Mouse (Mus musculus): ENCODE measurements at regions not wholly inside any gene's neighbourhood (a gene's known extent, or its start where the extent isn't known, plus 50 kb on each side); places are given as distances from the start of the nearest gene placed in this dataset.
A peak's percentile ranks its signal among the peaks of the same experiment; 100 is the strongest.

DNA sequence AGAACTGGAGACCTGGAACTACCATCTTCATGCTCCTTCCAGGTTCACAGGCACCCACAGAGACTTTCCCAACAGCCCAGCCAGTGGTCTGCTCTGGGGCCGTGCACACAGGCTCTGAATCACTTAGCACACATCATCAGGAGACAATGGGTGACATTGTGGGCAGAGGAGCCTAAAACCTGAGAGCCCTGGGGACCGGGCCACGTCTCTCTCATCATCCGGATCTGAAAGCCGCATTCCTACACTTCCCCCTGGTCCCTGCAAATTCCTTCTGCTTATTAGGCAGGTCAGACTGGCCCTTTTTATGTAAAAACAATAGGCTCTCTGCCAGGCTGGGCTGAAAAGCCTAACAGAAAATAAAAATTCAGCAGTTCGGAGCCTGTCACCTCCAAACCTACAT, 119.6 kb upstream of the Tbx3 start:
- no peaks in the 10 kb centered on the region for H3K4me1 ChIP-seq (ENCODE audit: control insufficient read depth, insufficient read depth, low read length)
- WGBS = 48% methylated on average over 6 of the region's 6 CpGs

DNA sequence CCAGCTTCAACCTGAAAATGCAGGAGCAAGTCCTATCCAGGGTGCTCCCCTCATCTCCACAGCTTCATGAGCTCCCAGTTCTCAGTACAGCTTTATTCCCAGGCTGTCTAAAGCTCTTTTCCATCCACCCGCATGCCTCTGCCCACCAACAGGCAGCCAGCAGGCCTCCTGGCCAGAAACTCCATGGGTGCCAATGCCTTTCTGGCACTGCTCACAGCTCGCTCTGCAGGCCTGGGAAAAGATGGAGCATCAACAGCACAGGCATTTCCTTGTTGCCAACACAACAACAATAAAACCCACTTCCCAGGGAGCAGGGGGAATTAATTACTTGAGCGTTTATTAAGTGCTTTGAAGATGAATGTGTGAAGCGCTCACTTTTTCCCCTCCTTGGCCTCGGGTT, 117.0 kb upstream of the Tbx3 start:
- Histone ChIP-seq H3K9ac (ENCODE audit: low read depth, low read length) (no peak overlapping the region), H3K4me3 (ENCODE audit: low read length) (no peak overlapping the region), H3K27ac (ENCODE audit: low read depth, low read length) (no peak overlapping the region), H3K9me3 (ENCODE audit: control insufficient read depth, low read length) (peaks cover 5% of the 10 kb centered on the region; the same call in 1 of the 2 replicates), H3K4me1 (ENCODE audit: control insufficient read depth, insufficient read depth, low read length) (no peaks in the 10 kb centered on the region), H3K27me3 (ENCODE audit: control insufficient read depth, insufficient read depth, low read length) (no peaks in the 10 kb centered on the region; the same call in 1 of the 2 replicates), H3K36me3 (ENCODE audit: control insufficient read depth, insufficient read depth, low read length) (no peaks in the 10 kb centered on the region), H3K4me2 (replicated peaks; ENCODE audit: low read depth, low read length) (no peak overlapping the region)
- no peak for ATAC-seq (ENCODE audit: low FRiP score, low TSS enrichment)
- 50% methylated on average over 5 of the region's 5 CpGs for WGBS

More for the DNA sequence above, 119.6 kb upstream of the Tbx3 start:
- no peak overlapping the region for H3K4me2 ChIP-seq (replicated peaks; ENCODE audit: low read depth, low read length)
- H3K9ac ChIP-seq (ENCODE audit: low read depth, low read length) = no peak overlapping the region
- H3K4me3 ChIP-seq (ENCODE audit: low read length) = no peak overlapping the region
- H3K27me3 ChIP-seq (ENCODE audit: control insufficient read depth, insufficient read depth, low read length) = no peaks in the 10 kb centered on the region
- no peak overlapping the region for H3K27ac ChIP-seq (ENCODE audit: low read depth, low read length)
- peaks cover 5% of the 10 kb centered on the region; the same call in 1 of the 2 replicates for H3K9me3 ChIP-seq (ENCODE audit: control insufficient read depth, low read length)
- no peak for ATAC-seq (ENCODE audit: low FRiP score, low TSS enrichment)
- no peaks in the 10 kb centered on the region for H3K36me3 ChIP-seq (ENCODE audit: control insufficient read depth, insufficient read depth, low read length)

DNA sequence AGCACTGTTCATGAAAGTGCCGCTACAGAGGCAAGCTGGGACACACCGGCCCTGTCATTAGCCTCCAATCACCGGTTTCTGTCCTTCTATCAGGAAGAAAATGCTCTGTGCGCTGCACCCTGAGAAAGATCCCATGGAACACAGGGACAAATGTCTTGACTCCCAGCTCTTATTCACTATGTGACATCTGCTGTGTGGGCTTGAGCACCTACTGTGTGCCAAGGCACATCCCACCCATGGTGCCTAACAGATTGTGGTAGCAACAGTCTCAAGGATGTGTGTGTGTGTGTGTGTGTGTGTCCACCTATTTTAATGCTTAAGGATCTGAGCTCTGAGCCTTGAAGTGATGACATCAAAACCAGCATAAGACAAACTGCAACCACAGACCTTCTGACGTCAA, 113.4 kb upstream of the Tbx3 start:
- H3K4me2 ChIP-seq (replicated peaks; ENCODE audit: low read depth, low read length) = no peak overlapping the region
- no peak overlapping the region for H3K4me3 ChIP-seq (ENCODE audit: low read length)
- ATAC-seq (ENCODE audit: low FRiP score, low TSS enrichment) = no peak
- peaks cover 8% of the 10 kb centered on the region; the same call in 1 of the 2 replicates for H3K9me3 ChIP-seq (ENCODE audit: control insufficient read depth, low read length)
- H3K36me3 ChIP-seq (ENCODE audit: control insufficient read depth, insufficient read depth, low read length) = no peaks in the 10 kb centered on the region
- H3K27me3 ChIP-seq (ENCODE audit: control insufficient read depth, insufficient read depth, low read length) = peaks cover 7% of the 10 kb centered on the region; the same call in 1 of the 2 replicates
- H3K27ac ChIP-seq (ENCODE audit: low read depth, low read length) = no peak overlapping the region
- H3K4me1 ChIP-seq (ENCODE audit: control insufficient read depth, insufficient read depth, low read length) = no peaks in the 10 kb centered on the region
- H3K9ac ChIP-seq (ENCODE audit: low read depth, low read length) = no peak overlapping the region
- 39% methylated on average over 5 of the region's 5 CpGs for WGBS

DNA sequence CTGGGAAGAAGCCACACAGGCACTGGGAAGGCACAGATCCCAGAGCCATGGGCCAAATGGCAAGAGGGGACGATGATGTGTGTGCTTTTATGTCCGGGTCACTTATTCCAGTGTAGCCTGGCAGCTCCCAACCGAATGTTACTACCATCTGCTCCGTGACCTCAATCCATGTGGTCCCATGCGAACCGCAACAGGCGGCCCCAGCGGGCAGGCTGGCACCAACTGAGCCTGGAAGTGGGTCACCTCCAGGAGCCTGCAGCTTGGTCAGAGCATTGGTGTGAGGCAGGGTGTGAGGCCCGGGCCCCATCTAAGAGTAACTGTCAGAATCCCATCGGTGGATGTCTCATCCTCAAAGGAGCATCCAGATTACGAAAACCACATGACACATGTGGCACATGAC, 110.8 kb upstream of the Tbx3 start:
- Histone ChIP-seq H3K27me3 (ENCODE audit: control insufficient read depth, insufficient read depth, low read length) (peaks cover 11% of the 10 kb centered on the region; the same call in 1 of the 2 replicates), H3K27ac (ENCODE audit: low read depth, low read length) (no peak overlapping the region), H3K36me3 (ENCODE audit: control insufficient read depth, insufficient read depth, low read length) (no peaks in the 10 kb centered on the region), H3K9me3 (ENCODE audit: control insufficient read depth, low read length) (peaks cover 6% of the 10 kb centered on the region; the same call in 1 of the 2 replicates), H3K4me1 (ENCODE audit: control insufficient read depth, insufficient read depth, low read length) (peaks cover 11% of the 10 kb centered on the region; the same call in 1 of the 2 replicates), H3K4me2 (replicated peaks; ENCODE audit: low read depth, low read length) (no peak overlapping the region), H3K4me3 (ENCODE audit: low read length) (no peak overlapping the region), H3K9ac (ENCODE audit: low read depth, low read length) (no peak overlapping the region)
- no peak for ATAC-seq (ENCODE audit: low FRiP score, low TSS enrichment)
- WGBS = 81% methylated on average over 11 of the region's 11 CpGs

DNA sequence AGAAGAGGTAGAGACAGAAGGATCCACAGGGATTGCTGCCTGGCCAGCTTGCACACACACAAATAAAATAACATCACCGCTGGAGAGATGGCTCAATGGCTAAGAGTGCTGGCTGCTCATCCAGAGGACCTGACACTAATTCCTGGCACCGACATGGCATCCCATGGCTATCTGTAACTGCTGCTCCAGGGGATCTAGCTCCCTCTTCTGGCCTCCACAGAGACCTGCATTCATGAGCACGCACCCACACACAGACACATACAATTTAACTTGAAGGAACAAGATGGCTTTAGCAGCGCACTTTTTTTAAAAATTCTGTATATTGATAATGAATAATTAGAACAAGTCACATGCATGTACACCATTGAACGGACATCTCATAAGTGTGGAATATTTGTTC, 110.1 kb upstream of the Tbx3 start:
- H3K27me3 ChIP-seq (ENCODE audit: control insufficient read depth, insufficient read depth, low read length) = peaks cover 11% of the 10 kb centered on the region; the same call in 1 of the 2 replicates
- 92% methylated on average over 5 of the region's 5 CpGs for WGBS

DNA sequence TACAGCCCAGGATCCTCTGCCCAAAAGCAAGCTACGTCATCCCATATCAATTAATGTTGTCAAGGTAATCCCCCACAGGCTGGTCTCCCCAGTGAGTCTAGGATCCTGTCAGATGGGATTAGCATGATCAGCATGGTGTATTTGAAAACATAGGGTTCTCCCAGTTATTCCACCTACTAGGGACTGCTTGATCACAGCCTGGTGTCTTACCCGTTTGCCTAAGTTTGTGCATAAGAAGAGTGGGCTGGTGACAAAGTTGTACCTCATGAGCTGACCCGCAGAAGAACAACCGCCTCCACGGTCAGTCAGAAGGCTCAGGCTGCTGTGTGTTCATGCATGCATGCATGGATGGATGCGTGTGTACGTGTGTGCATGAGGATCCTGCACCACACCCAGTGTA, 108.9 kb upstream of the Tbx3 start:
- H3K36me3 ChIP-seq (ENCODE audit: control insufficient read depth, insufficient read depth, low read length) = no peaks in the 10 kb centered on the region
- no peak for ATAC-seq (ENCODE audit: low FRiP score, low TSS enrichment)
- WGBS = 72% methylated on average over 7 of the region's 7 CpGs

More for the DNA sequence above, 110.1 kb upstream of the Tbx3 start:
- Histone ChIP-seq H3K4me3 (ENCODE audit: low read length) (no peak overlapping the region), H3K36me3 (ENCODE audit: control insufficient read depth, insufficient read depth, low read length) (no peaks in the 10 kb centered on the region), H3K9me3 (ENCODE audit: control insufficient read depth, low read length) (peaks cover 6% of the 10 kb centered on the region; the same call in 1 of the 2 replicates), H3K9ac (ENCODE audit: low read depth, low read length) (no peak overlapping the region), H3K4me2 (replicated peaks; ENCODE audit: low read depth, low read length) (no peak overlapping the region), H3K27ac (ENCODE audit: low read depth, low read length) (no peak overlapping the region), H3K4me1 (ENCODE audit: control insufficient read depth, insufficient read depth, low read length) (peaks cover 11% of the 10 kb centered on the region; the same call in 1 of the 2 replicates)
- ATAC-seq (ENCODE audit: low FRiP score, low TSS enrichment) = no peak

DNA sequence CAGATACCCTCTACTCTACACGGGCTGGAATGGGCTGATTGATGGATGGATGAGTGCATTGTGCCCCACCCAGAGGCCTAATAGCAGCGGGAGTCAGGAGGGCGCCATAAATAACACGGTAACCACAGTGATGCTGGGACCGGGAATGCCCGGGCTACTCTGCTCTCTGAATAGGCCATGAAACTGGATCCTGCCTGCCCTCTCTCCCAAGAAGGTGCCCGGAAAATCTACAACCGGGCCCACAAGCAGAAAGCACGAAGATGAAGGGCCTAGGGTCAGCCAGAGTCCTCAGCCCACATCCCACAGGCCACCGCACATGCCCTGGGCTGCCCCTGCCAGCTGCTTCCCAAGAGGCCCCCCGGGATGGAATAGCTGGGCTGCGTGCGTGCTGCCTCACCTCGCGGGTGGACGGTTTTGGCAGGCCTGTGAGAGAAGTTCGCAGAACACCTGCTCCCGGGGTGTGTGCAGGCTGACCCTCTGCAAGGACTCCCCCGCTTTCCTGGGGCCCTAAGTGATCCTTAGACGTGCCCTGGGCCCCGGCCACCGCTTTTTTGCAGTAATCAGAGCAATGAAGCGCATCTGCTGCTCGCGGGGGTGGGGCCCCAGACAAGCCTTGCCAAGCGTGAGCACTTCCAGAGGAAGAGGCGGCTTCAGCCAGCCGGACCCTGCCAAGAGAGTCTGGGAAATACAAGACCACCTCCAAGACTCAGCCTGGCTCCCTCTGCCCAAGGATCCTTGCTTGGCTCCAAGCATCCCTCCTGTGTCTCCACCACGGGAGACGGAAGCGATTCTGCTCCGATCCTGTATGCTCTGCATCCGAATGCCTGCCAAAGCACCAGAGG, 106.7 kb upstream of the Tbx3 start:
- peak; percentile 92 for ATAC-seq (ENCODE audit: low FRiP score, low TSS enrichment)
- Histone ChIP-seq H3K4me1 (ENCODE audit: control insufficient read depth, insufficient read depth, low read length) (peaks cover 11% of the 10 kb centered on the region; the same call in 1 of the 2 replicates), H3K36me3 (ENCODE audit: control insufficient read depth, insufficient read depth, low read length) (no peaks in the 10 kb centered on the region), H3K4me2 (replicated peaks; ENCODE audit: low read depth, low read length) (peak overlapping the region; percentile 11), H3K27me3 (ENCODE audit: control insufficient read depth, insufficient read depth, low read length) (peaks cover 19% of the 10 kb centered on the region; the same call in 1 of the 2 replicates), H3K27ac (ENCODE audit: low read depth, low read length) (peak overlapping the region; percentile 30; the same call in 1 of the 2 replicates), H3K4me3 (ENCODE audit: low read length) (no peak overlapping the region), H3K9me3 (ENCODE audit: control insufficient read depth, low read length) (peaks cover 6% of the 10 kb centered on the region; the same call in 1 of the 2 replicates), H3K9ac (ENCODE audit: low read depth, low read length) (no peak overlapping the region)
- WGBS = 3% methylated on average over 33 of the region's 33 CpGs

More for the DNA sequence above, 108.9 kb upstream of the Tbx3 start:
- Histone ChIP-seq H3K4me1 (ENCODE audit: control insufficient read depth, insufficient read depth, low read length) (peaks cover 11% of the 10 kb centered on the region; the same call in 1 of the 2 replicates), H3K27ac (ENCODE audit: low read depth, low read length) (no peak overlapping the region), H3K4me3 (ENCODE audit: low read length) (no peak overlapping the region), H3K27me3 (ENCODE audit: control insufficient read depth, insufficient read depth, low read length) (peaks cover 13% of the 10 kb centered on the region; the same call in 1 of the 2 replicates), H3K9me3 (ENCODE audit: control insufficient read depth, low read length) (peaks cover 6% of the 10 kb centered on the region; the same call in 1 of the 2 replicates), H3K4me2 (replicated peaks; ENCODE audit: low read depth, low read length) (no peak overlapping the region), H3K9ac (ENCODE audit: low read depth, low read length) (no peak overlapping the region)

DNA sequence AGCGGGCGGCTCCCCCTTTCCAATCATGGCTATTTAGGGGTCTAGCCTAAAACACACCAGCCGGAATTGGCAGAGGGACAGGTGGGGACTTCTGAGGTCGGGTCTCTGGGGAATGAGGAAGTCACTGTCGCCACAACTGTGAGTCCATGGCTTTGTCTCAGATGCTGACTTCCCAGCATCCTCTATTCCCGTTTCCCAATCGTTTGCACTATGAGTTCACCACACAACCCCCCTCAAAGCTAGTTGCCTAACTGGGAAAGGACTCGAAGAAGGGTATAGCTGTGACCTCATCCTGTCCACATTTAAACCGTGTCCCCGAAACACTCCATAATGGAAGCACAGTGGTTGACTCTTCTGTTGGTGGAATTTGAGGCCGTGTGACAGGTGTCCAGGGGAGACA, 102.8 kb upstream of the Tbx3 start:
- WGBS = 85% methylated on average over 11 of the region's 11 CpGs

DNA sequence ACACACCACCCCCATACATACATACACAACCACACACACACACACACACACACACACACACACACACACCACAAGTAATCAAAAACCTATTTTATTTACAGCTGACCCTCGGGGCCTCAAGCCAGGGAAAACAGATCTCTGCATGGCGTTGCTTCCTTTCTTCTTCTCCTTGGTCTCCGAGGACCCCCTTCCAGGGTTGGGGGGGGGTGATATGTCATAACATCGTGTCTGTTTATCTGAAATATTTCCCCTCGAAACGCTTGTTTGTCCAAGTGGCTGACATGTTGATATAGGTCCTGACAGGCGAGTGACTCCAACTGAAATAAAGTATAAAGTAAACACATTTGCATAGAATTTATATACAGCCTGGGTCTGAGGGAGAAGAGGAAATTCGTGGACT, 100.4 kb upstream of the Tbx3 start:
- ATAC-seq (ENCODE audit: low FRiP score, low TSS enrichment) = 0 out of 2 replicates have a peak, but pooled peaks have one; percentile 32
- H3K27me3 ChIP-seq (ENCODE audit: control insufficient read depth, insufficient read depth, low read length) = peaks cover 12% of the 10 kb centered on the region; the same call in 1 of the 2 replicates
- no peak overlapping the region for H3K4me3 ChIP-seq (ENCODE audit: low read length)
- 42% methylated on average over 8 of the region's 8 CpGs for WGBS
- H3K9me3 ChIP-seq (ENCODE audit: control insufficient read depth, low read length) = peaks cover 12% of the 10 kb centered on the region; the same call in 1 of the 2 replicates
- H3K4me2 ChIP-seq (replicated peaks; ENCODE audit: low read depth, low read length) = no peak overlapping the region
- no peaks in the 10 kb centered on the region for H3K36me3 ChIP-seq (ENCODE audit: control insufficient read depth, insufficient read depth, low read length)
- H3K4me1 ChIP-seq (ENCODE audit: control insufficient read depth, insufficient read depth, low read length) = no peaks in the 10 kb centered on the region
- H3K9ac ChIP-seq (ENCODE audit: low read depth, low read length) = no peak overlapping the region
- no peak overlapping the region for H3K27ac ChIP-seq (ENCODE audit: low read depth, low read length)

More for the DNA sequence above, 102.8 kb upstream of the Tbx3 start:
- Histone ChIP-seq H3K27ac (ENCODE audit: low read depth, low read length) (no peak overlapping the region), H3K4me2 (replicated peaks; ENCODE audit: low read depth, low read length) (no peak overlapping the region), H3K9ac (ENCODE audit: low read depth, low read length) (no peak overlapping the region), H3K27me3 (ENCODE audit: control insufficient read depth, insufficient read depth, low read length) (peaks cover 16% of the 10 kb centered on the region; the same call in 1 of the 2 replicates), H3K4me3 (ENCODE audit: low read length) (no peak overlapping the region), H3K36me3 (ENCODE audit: control insufficient read depth, insufficient read depth, low read length) (no peaks in the 10 kb centered on the region), H3K9me3 (ENCODE audit: control insufficient read depth, low read length) (0 out of 2 replicates have a peak, but pooled peaks cover 4% of the 10 kb centered on the region), H3K4me1 (ENCODE audit: control insufficient read depth, insufficient read depth, low read length) (peaks cover 11% of the 10 kb centered on the region; the same call in 1 of the 2 replicates)
- no peak for ATAC-seq (ENCODE audit: low FRiP score, low TSS enrichment)

All from kidney, embryonic 14.5 days (tissue).